Mouse (Mus musculus) right cerebral cortex, adult 2 months (tissue): ENCODE measurements around the gene Echs1.

Source experiments
- DNase-seq, 2 experiments: peaks; one replicate each; pipeline ENCODE4 v3.0.0; 2021 to 2022; ENCODE audit warnings: low spot score in 2 of 2

Gene Echs1

GRCm38 (mm10) chr7:140061832-140062130 lies 54.5 kb downstream of the Echs1 start:
- DNase-seq, result no peak

- DNase-seq, result no peak
Observed at GRCm38 (mm10) chr7:140060936-140061831, 55.1 kb downstream of the Echs1 start.

DNA sequence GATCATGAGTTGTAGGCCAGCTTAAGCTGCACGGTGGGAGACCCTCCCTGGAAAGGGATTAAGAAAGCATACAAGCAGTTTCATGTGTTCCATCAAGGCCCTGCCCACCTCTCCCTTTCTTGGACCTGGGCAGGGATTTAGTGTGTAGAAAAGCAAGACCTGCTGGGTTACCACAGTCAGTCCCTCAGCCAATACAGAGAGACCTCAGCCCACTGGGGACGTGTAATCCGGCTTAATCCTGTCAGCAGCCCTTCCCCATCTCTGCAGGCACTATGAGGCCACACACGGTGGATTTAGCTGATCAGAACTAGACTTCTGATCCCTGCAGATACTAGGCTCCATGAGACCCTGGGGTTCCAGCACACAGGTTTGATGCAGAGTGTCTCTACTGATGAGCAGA lies 56.7 kb downstream of the Echs1 start:
- no peak for DNase-seq

DNA sequence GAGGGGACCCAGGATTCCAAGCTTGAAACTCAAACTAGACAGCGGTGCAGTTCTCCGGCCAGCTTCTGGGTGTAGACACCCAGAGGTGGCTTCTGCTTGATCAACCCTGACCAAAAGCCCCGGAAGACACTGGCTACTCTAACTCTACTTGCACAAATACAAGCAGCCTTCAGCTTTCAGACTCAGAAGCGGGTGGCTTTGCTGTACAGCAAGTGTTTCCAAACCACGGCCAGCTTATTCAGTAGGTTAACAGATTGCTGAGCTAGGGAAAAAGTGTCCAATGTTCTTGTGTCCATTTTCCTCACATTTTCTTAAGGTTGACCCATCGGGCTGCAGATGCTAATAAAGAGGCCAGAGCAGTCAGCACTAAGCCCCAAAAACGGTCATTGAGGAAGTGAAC lies 57.7 kb downstream of the Echs1 start:
- DNase-seq, result no peak

DNA sequence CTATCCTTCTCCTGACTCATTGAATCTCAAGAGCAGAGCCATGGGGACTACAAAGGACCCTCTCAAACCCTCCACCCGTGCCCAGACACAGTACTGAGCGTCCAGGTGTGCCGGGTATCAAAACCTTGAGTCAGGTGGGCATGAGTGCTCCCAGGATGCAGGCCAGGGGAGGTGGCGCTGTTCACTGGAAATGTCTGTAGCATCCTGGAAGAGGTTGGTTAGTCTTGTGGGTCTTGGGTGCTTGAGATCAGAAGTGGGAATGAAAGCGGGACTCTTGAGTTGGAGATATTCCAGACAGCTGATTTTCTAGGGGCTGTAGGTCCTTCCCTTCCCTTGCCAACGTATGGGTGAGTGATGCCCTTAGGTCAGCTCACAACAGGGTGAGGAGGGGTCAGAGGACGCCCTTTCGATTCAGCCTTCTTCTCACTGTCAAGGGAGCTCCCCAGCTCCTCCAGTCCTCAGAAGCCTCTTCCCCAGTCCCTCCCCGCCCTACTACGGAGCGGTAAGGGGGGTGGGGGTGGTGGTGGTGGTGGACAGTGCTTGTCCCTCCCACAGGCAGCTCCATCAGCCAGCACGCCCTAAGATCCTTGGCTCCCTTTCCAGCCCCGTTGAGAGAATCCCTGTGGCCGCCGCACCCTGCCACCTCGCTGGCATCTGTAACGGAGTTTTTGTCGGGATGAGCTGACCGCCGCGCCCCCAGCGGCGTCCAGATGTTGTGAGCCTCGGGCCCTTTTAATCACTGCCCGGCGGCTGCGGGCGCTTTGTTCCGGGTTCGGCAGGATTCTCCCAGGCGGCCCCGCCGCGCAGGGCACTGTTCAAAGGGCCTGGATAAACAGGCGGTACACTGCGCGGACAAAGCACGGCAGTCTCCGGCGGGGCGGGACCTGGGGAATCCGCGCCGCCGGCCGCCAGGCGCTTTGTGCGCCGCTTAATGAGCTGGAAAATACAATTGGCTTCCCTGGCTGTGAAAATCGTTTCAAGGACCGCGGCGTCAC lies 58.6 kb downstream of the Echs1 start:
- no peak for DNase-seq
